Mouse (Mus musculus): Measurements from ENCODE around the gene Blm.

- TF ChIP-seq CTCF (IDR thresholded peaks at IDR 0.05; ENCODE audit: borderline replicate concordance, control insufficient read depth, extremely low read depth, insufficient read depth, low read length, poor library complexity) (no peak), POLR2A (IDR thresholded peaks at IDR 0.05; ENCODE audit: control insufficient read depth, extremely low read depth, insufficient read depth, low read length, poor library complexity) (no peak)
Measured at GRCm38 (mm10) chr7:80439789-80440488, 95.0 kb downstream of the Blm start.
